Mouse (Mus musculus) megakaryocyte, embryonic 14.5 days (primary cell): Measurements from ENCODE around the gene Ank. TPM values are rescaled to one million over a fixed set of nuclear protein-coding genes. Genes with fewer than 3 reads are reported as not detected.

ENCODE experiments used
- H3K27me3 ChIP-seq: replicated peaks from 2 replicates; pipeline ENCODE3; 2012; ENCODE audit warnings: inconsistent platforms
- H3K36me3 ChIP-seq: replicated peaks from 2 replicates; pipeline ENCODE3; 2012; ENCODE audit warnings: low read length, inconsistent platforms, mixed read lengths
- H3K4me1 ChIP-seq: 2 replicates; pipeline ENCODE4 v1.6.1; 2012; ENCODE audit warnings: inconsistent platforms
- H3K4me3 ChIP-seq: replicated peaks from 2 replicates; pipeline ENCODE3; 2012; ENCODE audit warnings: moderate library complexity, mild to moderate bottlenecking, inconsistent platforms
- H3K9me3 ChIP-seq: 2 replicates; pipeline ENCODE4 v1.6.1; 2012; ENCODE audit warnings: inconsistent platforms
- FLI1 ChIP-seq: IDR thresholded peaks from 2 replicates; pipeline ENCODE4 v1.6.1; 2012; ENCODE audit warnings: low read length, inconsistent platforms, mixed read lengths
- GATA1 ChIP-seq: IDR thresholded peaks from 3 replicates; pipeline ENCODE4 v1.6.1; 2012; ENCODE audit warnings: mixed read lengths, low read length, inconsistent platforms, borderline replicate concordance
- polyA plus RNA-seq: library from polyadenylated mRNA; stranded (reverse); fragments of >175 nt; gene quantifications from 2 replicates; pipeline ENCODE4 v1.2.3, GENCODE M21; 2012; ENCODE audit warnings: low replicate concordance; ENCODE audit not compliant: insufficient read depth

Gene Ank
- polyA plus RNA-seq, 1 experiment: 5.0 TPM

GRCm38 (mm10) chr15:27528896-27529295 lies 62.4 kb downstream of the Ank start:
- Histone ChIP-seq H3K27me3 (peaks cover 2% of the 10 kb centered on the region), H3K4me1 (peaks cover 17% of the 10 kb centered on the region), H3K9me3 (no peaks in the 10 kb centered on the region), H3K4me3 (no peak overlapping the region), H3K36me3 (peaks cover 2% of the 10 kb centered on the region)
- no peak for TF ChIP-seq FLI1
- TF ChIP-seq GATA1: no peak

GRCm38 (mm10) chr15:27530023-27530422 lies 63.5 kb downstream of the Ank start:
- TF ChIP-seq GATA1 (no peak), FLI1 (no peak)
- Histone ChIP-seq H3K9me3 (no peaks in the 10 kb centered on the region), H3K4me3 (no peak overlapping the region), H3K36me3 (peaks cover 2% of the 10 kb centered on the region), H3K4me1 (peaks cover 15% of the 10 kb centered on the region), H3K27me3 (peaks cover 1% of the 10 kb centered on the region)

DNA sequence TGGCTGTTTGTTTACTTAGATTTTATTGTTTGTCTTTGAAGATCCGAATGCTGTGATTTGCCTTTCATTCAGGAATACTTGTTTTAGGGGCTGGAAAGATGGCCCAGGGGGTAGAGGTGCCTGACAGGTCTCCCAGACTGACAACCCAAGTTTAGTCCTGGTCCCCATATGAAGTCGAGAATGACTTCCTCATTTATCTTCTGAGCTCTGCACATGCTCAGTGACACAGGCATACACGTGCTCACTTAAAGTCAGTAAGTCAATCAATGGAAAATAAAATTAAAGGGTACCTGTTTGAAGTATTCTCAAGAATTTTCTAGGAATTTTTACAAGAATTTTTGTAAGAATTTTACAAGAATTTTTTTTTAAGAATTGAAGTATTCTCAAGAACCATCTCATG lies 66.6 kb downstream of the Ank start:
- H3K27me3 ChIP-seq: no peaks in the 10 kb centered on the region
- no peak for TF ChIP-seq GATA1
- TF ChIP-seq FLI1: no peak
- no peaks in the 10 kb centered on the region for H3K9me3 ChIP-seq
- peaks cover 2% of the 10 kb centered on the region for H3K36me3 ChIP-seq
- H3K4me3 ChIP-seq: no peak overlapping the region
- peaks cover 30% of the 10 kb centered on the region for H3K4me1 ChIP-seq

DNA sequence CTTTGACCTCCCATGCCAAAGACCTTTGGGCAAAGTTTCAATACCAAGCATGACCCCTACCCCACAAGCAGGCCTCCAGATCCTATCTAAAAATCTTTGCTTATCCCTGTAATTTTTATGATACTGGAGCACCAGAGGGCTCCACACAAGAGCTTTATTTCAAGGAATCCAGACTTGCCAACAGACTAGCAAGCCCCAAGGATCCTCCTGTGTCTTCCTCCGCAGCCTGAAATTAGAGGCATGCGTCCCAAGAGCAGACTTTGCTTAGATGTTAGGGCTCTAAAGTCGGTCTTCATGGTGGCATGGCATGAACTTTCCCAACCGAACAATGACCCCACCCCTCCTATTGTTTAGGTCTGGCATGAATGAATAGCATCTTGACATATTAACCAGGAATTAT lies 69.2 kb downstream of the Ank start:
- H3K4me1 ChIP-seq: peaks cover 41% of the 10 kb centered on the region
- H3K27me3 ChIP-seq: no peaks in the 10 kb centered on the region
- H3K36me3 ChIP-seq: peaks cover 2% of the 10 kb centered on the region
- no peaks in the 10 kb centered on the region for H3K9me3 ChIP-seq
- H3K4me3 ChIP-seq: no peak overlapping the region
- TF ChIP-seq GATA1: no peak
- TF ChIP-seq FLI1: no peak

- no peaks in the 10 kb centered on the region for H3K27me3 ChIP-seq
- H3K9me3 ChIP-seq: no peaks in the 10 kb centered on the region
- TF ChIP-seq FLI1: no peak
- TF ChIP-seq GATA1: no peak
- H3K4me1 ChIP-seq: peaks cover 41% of the 10 kb centered on the region
- peaks cover 2% of the 10 kb centered on the region for H3K36me3 ChIP-seq
- no peak overlapping the region for H3K4me3 ChIP-seq
Measured at GRCm38 (mm10) chr15:27536186-27536585, 69.7 kb downstream of the Ank start.

DNA sequence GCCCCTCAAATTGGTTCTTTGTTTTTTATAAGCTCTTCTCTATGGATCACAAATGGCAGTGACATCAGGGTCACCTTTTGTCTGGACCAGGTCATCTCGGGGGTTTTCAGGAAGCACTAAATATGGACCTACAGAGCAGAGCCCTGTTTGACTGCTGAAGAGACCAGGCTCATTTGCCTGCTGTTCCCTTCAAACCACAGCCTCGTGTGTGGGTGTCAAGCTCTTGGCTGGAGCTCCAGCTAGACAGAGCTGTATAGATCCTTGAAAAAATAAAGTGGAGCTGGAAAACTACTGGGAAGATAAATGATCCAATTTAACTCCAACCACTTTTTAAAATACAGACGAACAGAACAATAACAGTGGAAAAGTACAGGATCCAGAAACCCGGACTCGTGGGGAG lies 70.3 kb downstream of the Ank start:
- no peak overlapping the region for H3K4me3 ChIP-seq
- no peaks in the 10 kb centered on the region for H3K27me3 ChIP-seq
- H3K4me1 ChIP-seq: peaks cover 41% of the 10 kb centered on the region
- no peaks in the 10 kb centered on the region for H3K36me3 ChIP-seq
- TF ChIP-seq FLI1: no peak
- no peak for TF ChIP-seq GATA1
- H3K9me3 ChIP-seq: no peaks in the 10 kb centered on the region

GRCm38 (mm10) chr15:27537519-27538223 lies 71.2 kb downstream of the Ank start:
- no peaks in the 10 kb centered on the region for H3K27me3 ChIP-seq
- H3K9me3 ChIP-seq: no peaks in the 10 kb centered on the region
- peaks cover 41% of the 10 kb centered on the region for H3K4me1 ChIP-seq
- no peak overlapping the region for H3K4me3 ChIP-seq
- TF ChIP-seq GATA1 (no peak), FLI1 (no peak)
- no peaks in the 10 kb centered on the region for H3K36me3 ChIP-seq

- H3K9me3 ChIP-seq: no peaks in the 10 kb centered on the region
- no peak for TF ChIP-seq GATA1
- TF ChIP-seq FLI1: no peak
- no peak overlapping the region for H3K4me3 ChIP-seq
- peaks cover under 1% of the 10 kb centered on the region for H3K36me3 ChIP-seq
- H3K27me3 ChIP-seq: no peaks in the 10 kb centered on the region
- H3K4me1 ChIP-seq: peaks cover 41% of the 10 kb centered on the region
Measured at GRCm38 (mm10) chr15:27539745-27540144, 73.3 kb downstream of the Ank start.

DNA sequence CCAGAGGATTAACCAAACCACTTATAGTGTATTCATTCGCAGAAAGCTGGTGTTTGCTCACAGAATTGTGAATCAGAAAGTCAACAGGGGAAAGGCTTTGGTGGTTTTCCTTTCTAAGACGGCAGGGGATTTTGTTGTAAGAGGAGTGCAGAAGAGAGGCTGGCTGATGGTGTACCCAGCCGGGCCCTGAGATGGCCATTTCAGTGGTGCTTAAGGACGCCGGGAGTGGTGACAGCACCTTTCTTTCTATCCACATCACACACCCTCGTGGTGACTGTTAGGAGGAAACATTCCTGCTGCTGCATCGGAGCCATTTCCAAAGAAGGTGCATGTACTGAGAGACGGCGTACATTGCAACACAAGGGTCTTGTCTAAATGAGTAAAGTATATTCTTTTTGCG lies 78.7 kb downstream of the Ank start:
- Histone ChIP-seq H3K9me3 (no peaks in the 10 kb centered on the region), H3K27me3 (no peaks in the 10 kb centered on the region), H3K4me1 (peaks cover 20% of the 10 kb centered on the region), H3K36me3 (peaks cover 14% of the 10 kb centered on the region), H3K4me3 (no peak overlapping the region)
- TF ChIP-seq GATA1 (no peak), FLI1 (no peak)

- no peak overlapping the region for H3K4me3 ChIP-seq
- peaks cover 32% of the 10 kb centered on the region for H3K4me1 ChIP-seq
- no peak for TF ChIP-seq FLI1
- no peak for TF ChIP-seq GATA1
- no peaks in the 10 kb centered on the region for H3K27me3 ChIP-seq
- no peaks in the 10 kb centered on the region for H3K9me3 ChIP-seq
- peaks cover 14% of the 10 kb centered on the region for H3K36me3 ChIP-seq
Measured at GRCm38 (mm10) chr15:27548110-27548509, 81.6 kb downstream of the Ank start.

- TF ChIP-seq FLI1: no peak
- TF ChIP-seq GATA1: no peak
- H3K9me3 ChIP-seq: no peaks in the 10 kb centered on the region
- H3K36me3 ChIP-seq: peaks cover 14% of the 10 kb centered on the region
- no peak overlapping the region for H3K4me3 ChIP-seq
- no peaks in the 10 kb centered on the region for H3K27me3 ChIP-seq
- H3K4me1 ChIP-seq: peaks cover 41% of the 10 kb centered on the region
Measured at GRCm38 (mm10) chr15:27549071-27549470, 82.6 kb downstream of the Ank start.
